Mouse (Mus musculus) spleen, embryonic (tissue): ENCODE results near the gene Plcb1.
"Not testable (repeated sequence)": the region's sequence is repeated elsewhere in the genome, so short reads cannot be mapped to it uniquely, and the experiment has no call there.

Experiments used
- CTCF ChIA-PET: fragments of 350-600 bp; sonication (Branson Sonifier 250); formaldehyde crosslinking; loops from one replicate; lab custom pipeline; 2022; lab: Charles Lee

Gene Plcb1

GRCm38 (mm10) chr2:134968380-134968779 lies 182.5 kb downstream of the Plcb1 start:
- CTCF ChIA-PET = no interaction called here

GRCm38 (mm10) chr2:134972376-134972775 lies 186.5 kb downstream of the Plcb1 start:
- CTCF ChIA-PET = no interaction called here

- CTCF ChIA-PET = no interaction called here
Observed at GRCm38 (mm10) chr2:134974711-134975110, 188.8 kb downstream of the Plcb1 start.

- CTCF ChIA-PET = no interaction called here
Observed at GRCm38 (mm10) chr2:134976796-134977330, 191.0 kb downstream of the Plcb1 start.

- CTCF ChIA-PET = no interaction called here
Observed at GRCm38 (mm10) chr2:134977641-134978040, 191.8 kb downstream of the Plcb1 start.

- CTCF ChIA-PET = no interaction called here
Observed at GRCm38 (mm10) chr2:134981394-134981793, 195.5 kb downstream of the Plcb1 start.

- CTCF ChIA-PET = no interaction called here
Observed at GRCm38 (mm10) chr2:134984884-134985283, 199.0 kb downstream of the Plcb1 start.

- CTCF ChIA-PET = no interaction called here
Observed at GRCm38 (mm10) chr2:134987978-134988377, 202.1 kb downstream of the Plcb1 start.

GRCm38 (mm10) chr2:134989650-134990292 lies 203.9 kb downstream of the Plcb1 start:
- CTCF ChIA-PET = no interaction called here

GRCm38 (mm10) chr2:135007134-135007533 lies 221.3 kb downstream of the Plcb1 start:
- CTCF ChIA-PET = no interaction called here

- CTCF ChIA-PET = not testable (repeated sequence)
Observed at GRCm38 (mm10) chr2:135007885-135008284, 222.0 kb downstream of the Plcb1 start.

GRCm38 (mm10) chr2:135010371-135010770 lies 224.5 kb downstream of the Plcb1 start:
- CTCF ChIA-PET = no interaction called here

GRCm38 (mm10) chr2:135015501-135015900 lies 229.6 kb downstream of the Plcb1 start:
- CTCF ChIA-PET = no interaction called here

GRCm38 (mm10) chr2:135018275-135018674 lies 232.4 kb downstream of the Plcb1 start:
- CTCF ChIA-PET = no interaction called here

- CTCF ChIA-PET = no interaction called here
Observed at GRCm38 (mm10) chr2:135018708-135019107, 232.8 kb downstream of the Plcb1 start.

- CTCF ChIA-PET = no interaction called here
Observed at GRCm38 (mm10) chr2:135019588-135019987, 233.7 kb downstream of the Plcb1 start.

- CTCF ChIA-PET = no interaction called here
Observed at GRCm38 (mm10) chr2:135029288-135029687, 243.4 kb downstream of the Plcb1 start.

- CTCF ChIA-PET = no interaction called here
Observed at GRCm38 (mm10) chr2:135029700-135030099, 243.8 kb downstream of the Plcb1 start.

GRCm38 (mm10) chr2:135035640-135036260 lies 249.9 kb downstream of the Plcb1 start:
- CTCF ChIA-PET = no interaction called here

GRCm38 (mm10) chr2:135048791-135049190 lies 262.9 kb downstream of the Plcb1 start:
- CTCF ChIA-PET = no interaction called here

- CTCF ChIA-PET = no interaction called here
Observed at GRCm38 (mm10) chr2:135049283-135049682, 263.4 kb downstream of the Plcb1 start.

GRCm38 (mm10) chr2:135051540-135052288 lies 265.8 kb downstream of the Plcb1 start:
- CTCF ChIA-PET = no interaction called here

- CTCF ChIA-PET = no interaction called here
Observed at GRCm38 (mm10) chr2:135053391-135053790, 267.5 kb downstream of the Plcb1 start.
